Mouse (Mus musculus): ENCODE measurements around the gene Lhfpl1. TPM values are rescaled to one million over a fixed set of nuclear protein-coding genes. Genes with fewer than 3 reads are reported as not detected.
"Not testable (repeated sequence)": the region's sequence is repeated elsewhere in the genome, so short reads cannot be mapped to it uniquely, and the experiment has no call there.

Gene Lhfpl1
- 3.7 and 4.2 TPM in 2 replicates for polyA plus RNA-seq (2016; fragmentation: Nextera tagmentation; extraction: Ambion mirVana)

DNA sequence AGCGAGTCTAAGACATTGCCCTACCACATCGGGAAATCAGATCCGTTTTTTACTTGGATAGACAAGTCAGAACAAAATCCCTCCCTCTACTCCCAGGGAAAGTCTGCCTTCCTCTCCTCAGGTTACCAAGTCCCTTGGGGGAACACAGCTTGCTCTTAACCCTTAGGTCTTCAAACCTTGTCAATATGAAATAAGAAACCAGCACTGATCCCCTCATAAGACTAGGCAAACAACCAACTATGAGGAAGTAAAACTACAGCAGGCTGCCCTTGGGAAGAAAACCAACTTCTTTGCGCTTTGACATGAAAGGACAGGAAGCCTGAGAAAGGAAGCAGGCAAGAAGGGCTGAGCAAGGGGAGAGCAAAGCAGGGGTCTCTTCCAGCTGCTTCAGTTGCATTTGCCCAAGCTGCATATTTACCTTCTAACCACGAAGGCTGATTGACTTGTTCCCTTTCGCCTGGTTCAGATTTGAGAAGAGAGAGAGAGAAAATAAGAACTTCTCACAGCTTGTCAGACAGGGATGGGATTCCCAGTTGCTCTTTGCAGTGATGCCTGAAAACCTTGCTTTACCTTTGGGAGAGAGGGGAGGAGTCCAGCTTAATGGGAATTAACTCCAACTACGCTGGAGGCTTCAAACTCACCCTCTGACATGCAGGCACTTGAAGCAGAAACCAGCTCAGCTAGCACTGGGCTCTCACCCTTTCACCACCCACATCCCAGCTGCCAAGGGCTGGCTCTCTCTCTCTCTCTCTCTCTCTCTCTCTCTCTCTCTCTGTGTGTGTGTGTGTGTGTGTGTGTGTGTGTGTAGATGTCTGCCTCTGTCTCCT is at the start of gene Lhfpl1:
Gene Lhfpl1, minus strand, starts transcription at position 713 of the 827 bp plus-strand sequence.
- H3K4me2 ChIP-seq, result peak within 1 kb of the TSS; percentile 31
- no peak within 1 kb of the TSS for H3K9ac ChIP-seq (replicated peaks)
- 30% methylated on average over 7 of the region's 7 CpGs for WGBS
- peak within 1 kb of the TSS; percentile 77 for H3K27ac ChIP-seq
- H3K4me3 ChIP-seq (replicated peaks), result peak within 1 kb of the TSS; percentile 1; the same call in 1 of the 2 replicates
- H3K27me3 ChIP-seq, result no peaks in the 10 kb centered on the region; the same call in 1 of the 2 replicates
- H3K4me1 ChIP-seq (replicated peaks), result 0 out of 2 replicates have a peak, but pooled peaks cover 4% of the 10 kb centered on the region
- no peaks in the 10 kb centered on the region for H3K36me3 ChIP-seq
- H3K9me3 ChIP-seq, result no peaks in the 10 kb centered on the region
- peak; percentile 83 for ATAC-seq (ENCODE audit: insufficient number of reproducible peaks, insufficient read depth, low FRiP score, low TSS enrichment, low read depth)

DNA sequence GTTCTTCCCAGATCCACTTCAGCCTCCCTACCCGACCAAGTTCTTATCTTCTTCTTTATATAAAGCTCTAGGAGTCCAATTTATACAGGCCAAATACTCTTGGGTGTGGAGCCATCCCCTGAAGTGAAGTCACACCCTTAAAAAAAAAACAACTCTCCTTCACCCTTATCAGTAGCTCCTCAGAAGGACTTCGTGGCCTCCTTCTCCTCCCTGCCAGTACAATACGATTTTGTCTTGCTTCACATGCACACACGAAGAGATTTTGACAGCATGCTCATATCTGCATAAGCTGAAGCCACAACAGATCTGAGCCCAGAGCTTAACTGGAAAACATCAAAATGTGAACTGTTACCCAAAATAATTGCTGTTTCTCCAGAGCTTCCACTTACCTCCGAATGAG is 22.9 kb upstream of the Lhfpl1 start:
- H3K4me3 ChIP-seq (replicated peaks), result no peak overlapping the region
- no peak overlapping the region for H3K27ac ChIP-seq
- no peak overlapping the region for H3K4me2 ChIP-seq
- WGBS, result 74% methylated on average over 5 of the region's 5 CpGs
- H3K4me1 ChIP-seq (replicated peaks), result no peaks in the 10 kb centered on the region
- no peaks in the 10 kb centered on the region for H3K36me3 ChIP-seq
- no peaks in the 10 kb centered on the region for H3K27me3 ChIP-seq
- no peak overlapping the region for H3K9ac ChIP-seq (replicated peaks)
- H3K9me3 ChIP-seq, result no peaks in the 10 kb centered on the region
- ATAC-seq (ENCODE audit: insufficient number of reproducible peaks, insufficient read depth, low FRiP score, low TSS enrichment, low read depth), result no peak

DNA sequence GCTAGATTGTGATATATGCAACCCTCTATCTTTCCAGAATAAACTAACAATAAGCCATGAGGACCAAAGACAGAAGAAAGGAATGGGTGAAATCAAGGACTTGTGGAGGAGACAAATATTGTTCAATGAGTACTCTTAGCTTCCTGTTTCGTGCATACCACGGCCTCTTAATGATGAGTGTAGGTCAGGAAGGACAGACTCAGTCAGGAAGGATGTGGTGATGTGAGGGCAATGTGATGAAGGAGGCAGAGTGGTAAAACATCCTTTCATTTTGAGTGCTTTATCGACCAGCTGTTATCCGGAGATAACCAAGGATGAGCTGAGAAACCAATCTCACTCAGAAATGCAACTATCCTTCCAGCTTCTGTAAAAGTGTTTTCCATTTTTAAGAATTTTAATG is 13.6 kb upstream of the Lhfpl1 start:
- H3K36me3 ChIP-seq, result no peaks in the 10 kb centered on the region
- no peaks in the 10 kb centered on the region for H3K27me3 ChIP-seq
- H3K4me2 ChIP-seq, result no peak overlapping the region
- H3K27ac ChIP-seq, result no peak overlapping the region
- no peak for ATAC-seq (ENCODE audit: insufficient number of reproducible peaks, insufficient read depth, low FRiP score, low TSS enrichment, low read depth)
- no peaks in the 10 kb centered on the region for H3K4me1 ChIP-seq (replicated peaks)
- no peak overlapping the region for H3K9ac ChIP-seq (replicated peaks)
- no peak overlapping the region for H3K4me3 ChIP-seq (replicated peaks)
- H3K9me3 ChIP-seq, result no peaks in the 10 kb centered on the region
- 87% methylated on average over 4 of the region's 4 CpGs for WGBS

DNA sequence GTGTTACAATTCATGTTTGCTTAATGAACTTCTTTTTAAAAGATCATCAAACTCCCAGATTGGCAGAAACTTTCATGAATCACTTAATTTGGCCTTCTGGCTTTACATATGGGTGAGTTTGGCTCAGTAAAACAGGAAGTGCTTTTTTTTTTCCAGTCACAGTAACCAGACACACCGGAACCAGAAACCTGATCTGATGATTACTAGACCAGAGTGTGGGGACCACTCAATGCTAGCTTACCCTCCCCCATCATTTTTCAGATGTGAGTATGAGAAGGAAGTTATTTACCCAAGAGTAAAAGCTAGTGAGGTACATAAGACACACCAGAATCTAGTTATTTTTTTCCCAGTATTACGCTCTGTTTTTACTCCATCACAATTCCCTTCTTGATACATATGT is 6.5 kb downstream of the Lhfpl1 start:
- no peak overlapping the region for H3K27ac ChIP-seq
- H3K9ac ChIP-seq (replicated peaks), result no peak overlapping the region
- H3K27me3 ChIP-seq, result 0 out of 2 replicates have a peak, but pooled peaks cover 4% of the 10 kb centered on the region
- H3K9me3 ChIP-seq, result no peaks in the 10 kb centered on the region
- H3K4me2 ChIP-seq, result no peak overlapping the region
- H3K4me3 ChIP-seq (replicated peaks), result no peak overlapping the region
- no peaks in the 10 kb centered on the region for H3K36me3 ChIP-seq
- no peak for ATAC-seq (ENCODE audit: insufficient number of reproducible peaks, insufficient read depth, low FRiP score, low TSS enrichment, low read depth)
- 56% methylated on average over 2 of the region's 2 CpGs for WGBS
- H3K4me1 ChIP-seq (replicated peaks), result no peaks in the 10 kb centered on the region

- ATAC-seq (ENCODE audit: insufficient number of reproducible peaks, insufficient read depth, low FRiP score, low TSS enrichment, low read depth), result 0 out of 2 replicates have a peak, but pooled peaks have one; percentile 63
- Histone ChIP-seq H3K9me3 (no peaks in the 10 kb centered on the region), H3K4me3 (replicated peaks) (no peak overlapping the region), H3K27ac (no peak overlapping the region), H3K4me1 (replicated peaks) (no peaks in the 10 kb centered on the region), H3K4me2 (no peak overlapping the region), H3K9ac (replicated peaks) (no peak overlapping the region), H3K36me3 (no peaks in the 10 kb centered on the region), H3K27me3 (peaks cover 6% of the 10 kb centered on the region; the same call in 1 of the 2 replicates)
- WGBS, result 46% methylated on average over 1 of the region's 1 CpGs
Observed at GRCm38 (mm10) chrX:145336141-145336540, 12.7 kb downstream of the Lhfpl1 start.

- Histone ChIP-seq H3K9ac (replicated peaks) (no peak overlapping the region), H3K4me3 (replicated peaks) (no peak overlapping the region), H3K4me1 (replicated peaks) (no peaks in the 10 kb centered on the region), H3K9me3 (no peaks in the 10 kb centered on the region), H3K4me2 (no peak overlapping the region), H3K27me3 (no peaks in the 10 kb centered on the region), H3K36me3 (no peaks in the 10 kb centered on the region), H3K27ac (no peak overlapping the region)
- 78% methylated on average over 1 of the region's 1 CpGs for WGBS
- no peak for ATAC-seq (ENCODE audit: insufficient number of reproducible peaks, insufficient read depth, low FRiP score, low TSS enrichment, low read depth)
Observed at GRCm38 (mm10) chrX:145308555-145308954, 40.3 kb downstream of the Lhfpl1 start.

GRCm38 (mm10) chrX:145307174-145307573 is 41.7 kb downstream of the Lhfpl1 start:
- WGBS, result 12% methylated on average over 2 of the region's 2 CpGs
- no peak for ATAC-seq (ENCODE audit: insufficient number of reproducible peaks, insufficient read depth, low FRiP score, low TSS enrichment, low read depth)
- H3K9ac ChIP-seq (replicated peaks), result no peak overlapping the region
- H3K9me3 ChIP-seq, result no peaks in the 10 kb centered on the region
- no peaks in the 10 kb centered on the region for H3K27me3 ChIP-seq
- H3K4me2 ChIP-seq, result no peak overlapping the region
- H3K4me1 ChIP-seq (replicated peaks), result no peaks in the 10 kb centered on the region
- H3K27ac ChIP-seq, result no peak overlapping the region
- no peak overlapping the region for H3K4me3 ChIP-seq (replicated peaks)
- no peaks in the 10 kb centered on the region for H3K36me3 ChIP-seq

DNA sequence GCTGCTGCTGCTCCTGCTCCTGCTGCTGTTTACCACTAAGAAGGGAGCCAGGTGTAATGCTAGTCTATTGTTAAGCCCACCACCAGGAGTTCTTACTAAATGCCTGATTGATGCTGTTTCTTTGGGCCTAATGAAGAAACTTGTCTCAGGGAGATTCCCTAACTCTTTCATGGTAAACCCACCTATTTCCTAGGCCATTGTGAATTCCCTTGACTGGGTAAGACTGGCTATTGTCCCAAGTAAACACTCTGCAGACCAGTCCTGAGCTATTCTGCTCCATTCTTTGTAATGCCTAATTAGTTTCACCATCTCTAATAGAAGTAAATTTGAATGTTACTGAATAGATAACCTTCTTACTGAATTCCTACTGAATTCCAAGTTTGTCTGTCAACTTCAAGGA is 48.7 kb downstream of the Lhfpl1 start:
- H3K4me2 ChIP-seq; H3K4me3 ChIP-seq (replicated peaks); H3K27ac ChIP-seq; H3K27me3 ChIP-seq; H3K9ac ChIP-seq (replicated peaks); H3K36me3 ChIP-seq; ATAC-seq (ENCODE audit: insufficient number of reproducible peaks, insufficient read depth, low FRiP score, low TSS enrichment, low read depth); H3K9me3 ChIP-seq; H3K4me1 ChIP-seq (replicated peaks): not testable (repeated sequence)

DNA sequence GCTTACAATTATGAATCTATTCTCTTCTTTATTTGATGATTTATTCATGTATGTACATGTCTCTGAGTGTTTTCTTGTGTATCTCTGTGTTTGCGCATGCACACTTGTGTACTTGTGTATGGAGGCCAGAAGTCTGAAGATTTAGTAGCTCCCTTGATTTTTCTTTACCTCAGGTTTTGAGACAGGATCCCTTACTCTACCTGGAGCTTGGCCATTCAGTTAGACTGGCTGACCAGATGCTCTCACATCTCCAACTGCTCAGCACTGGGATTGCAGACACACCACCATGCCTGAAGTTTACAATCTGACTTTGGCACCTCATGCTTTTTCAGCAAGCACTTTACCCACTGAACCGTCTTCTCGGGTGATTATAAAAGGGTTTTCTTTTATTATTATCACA is 76.7 kb downstream of the Lhfpl1 start:
- H3K4me2 ChIP-seq, result no peak overlapping the region
- no peaks in the 10 kb centered on the region for H3K36me3 ChIP-seq
- H3K27me3 ChIP-seq, result no peaks in the 10 kb centered on the region
- no peak overlapping the region for H3K27ac ChIP-seq
- no peak overlapping the region for H3K9ac ChIP-seq (replicated peaks)
- no peak for ATAC-seq (ENCODE audit: insufficient number of reproducible peaks, insufficient read depth, low FRiP score, low TSS enrichment, low read depth)
- H3K9me3 ChIP-seq, result no peaks in the 10 kb centered on the region
- H3K4me1 ChIP-seq (replicated peaks), result no peaks in the 10 kb centered on the region
- H3K4me3 ChIP-seq (replicated peaks), result no peak overlapping the region
- 87% methylated on average over 3 of the region's 3 CpGs for WGBS

DNA sequence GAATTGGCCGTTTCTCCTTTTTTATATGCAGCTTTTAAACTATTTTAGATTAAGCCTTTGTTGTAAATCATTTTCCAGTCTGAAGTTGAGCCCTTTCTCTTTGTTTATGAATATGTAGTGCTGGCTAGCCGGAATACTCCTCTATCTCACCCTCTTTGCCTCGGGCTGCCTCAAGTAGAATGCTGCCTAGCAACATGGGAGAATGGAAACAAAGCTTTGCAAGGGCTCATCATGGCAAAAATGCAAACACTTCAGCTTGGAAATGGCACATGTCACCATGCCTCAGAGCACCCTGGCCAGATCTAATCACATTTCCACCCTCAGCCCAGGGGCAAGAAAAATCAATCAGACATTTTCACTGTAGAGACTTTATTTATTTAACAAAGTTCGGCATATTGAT is 77.1 kb downstream of the Lhfpl1 start:
- no peaks in the 10 kb centered on the region for H3K36me3 ChIP-seq
- H3K27ac ChIP-seq, result no peak overlapping the region
- no peak overlapping the region for H3K9ac ChIP-seq (replicated peaks)
- ATAC-seq (ENCODE audit: insufficient number of reproducible peaks, insufficient read depth, low FRiP score, low TSS enrichment, low read depth), result no peak
- no peak overlapping the region for H3K4me3 ChIP-seq (replicated peaks)
- H3K27me3 ChIP-seq, result no peaks in the 10 kb centered on the region
- WGBS, result 76% methylated on average over 4 of the region's 4 CpGs
- no peaks in the 10 kb centered on the region for H3K9me3 ChIP-seq
- no peaks in the 10 kb centered on the region for H3K4me1 ChIP-seq (replicated peaks)
- H3K4me2 ChIP-seq, result no peak overlapping the region

DNA sequence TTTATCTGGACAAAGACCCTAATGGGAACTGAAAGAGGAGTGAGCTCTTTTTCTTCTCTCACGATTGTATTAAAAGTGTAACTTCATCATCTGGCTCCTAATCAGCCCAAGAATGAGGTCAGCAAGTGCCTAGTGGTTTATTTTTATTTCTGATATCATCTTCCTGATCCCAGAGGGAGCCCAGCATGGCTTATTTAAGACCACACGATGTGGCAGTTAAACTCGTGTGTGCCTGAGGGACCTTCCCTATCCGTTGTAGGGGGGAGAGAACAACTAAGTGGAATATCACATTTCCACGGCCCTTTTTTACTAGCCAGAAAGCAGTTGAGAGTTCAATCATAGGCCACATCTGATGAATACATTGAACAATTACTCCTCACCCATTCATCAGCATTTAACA is 87.1 kb downstream of the Lhfpl1 start:
- no peak overlapping the region for H3K4me2 ChIP-seq
- 49% methylated on average over 5 of the region's 5 CpGs for WGBS
- no peak for ATAC-seq (ENCODE audit: insufficient number of reproducible peaks, insufficient read depth, low FRiP score, low TSS enrichment, low read depth)
- no peaks in the 10 kb centered on the region for H3K4me1 ChIP-seq (replicated peaks)
- no peak overlapping the region for H3K27ac ChIP-seq
- no peaks in the 10 kb centered on the region for H3K27me3 ChIP-seq
- no peak overlapping the region for H3K9ac ChIP-seq (replicated peaks)
- H3K36me3 ChIP-seq, result no peaks in the 10 kb centered on the region
- H3K4me3 ChIP-seq (replicated peaks), result no peak overlapping the region
- H3K9me3 ChIP-seq, result no peaks in the 10 kb centered on the region

Data from limb, embryonic 12.5 days (tissue).